Mouse (Mus musculus): ENCODE results near the gene Pdilt. TPM values are rescaled to one million over a fixed set of nuclear protein-coding genes. Genes with fewer than 3 reads are reported as not detected.

Pdilt gene
- polyA plus RNA-seq, 1 experiment from 2014 or later: 0.14 TPM

Other genes starting within 250 kb of the Pdilt start
- gene Gp2, start 64.2 kb downstream of the Pdilt start, polyA plus RNA-seq (2015; fragmentation: Nextera tagmentation; extraction: Ambion mirVana): not detected in 2 replicates
- gene Umod, start 44.2 kb downstream of the Pdilt start, polyA plus RNA-seq (2015; fragmentation: Nextera tagmentation; extraction: Ambion mirVana): not detected in 2 replicates
- gene Acsm5, start 4.0 kb downstream of the Pdilt start, polyA plus RNA-seq (2015; fragmentation: Nextera tagmentation; extraction: Ambion mirVana): 0.08 TPM in 1 of 2 replicates, not detected in the other
- not detected in 2 replicates for gene Acsm2, start 30.9 kb upstream of the Pdilt start, polyA plus RNA-seq (2015; fragmentation: Nextera tagmentation; extraction: Ambion mirVana)
- gene Acsm1, start 83.5 kb upstream of the Pdilt start, polyA plus RNA-seq (2015; fragmentation: Nextera tagmentation; extraction: Ambion mirVana): not detected in 2 replicates
- gene Acsm4, start 166.5 kb upstream of the Pdilt start, polyA plus RNA-seq (2015; fragmentation: Nextera tagmentation; extraction: Ambion mirVana): not detected in 2 replicates
- gene Thumpd1, start 197.3 kb upstream of the Pdilt start, polyA plus RNA-seq (2015; fragmentation: Nextera tagmentation; extraction: Ambion mirVana): 65.0 and 68.6 TPM in 2 replicates
- 0.51 TPM in 1 of 2 replicates, not detected in the other for gene Acsm3, start 237.4 kb upstream of the Pdilt start, polyA plus RNA-seq (2015; fragmentation: Nextera tagmentation; extraction: Ambion mirVana)

Data from neural tube, embryonic 15.5 days (tissue).